ENCODE assay signal across 16 mouse cellular contexts in genomic region chr11:5005528-5005927, GRCm38 (mm10). TPM values are rescaled to one million over a fixed set of nuclear protein-coding genes. Genes with fewer than 3 reads are reported as not detected.
"Had no signal": no experiment of that assay in that cellular context is flagged by ENCODE, and none has a peak within 500 bp of the region (broad histone marks: within the 10 kb centered on the region; RNA-seq: fewer than 3 reads in every experiment).

No protein-coding gene starts in this region.

- H3K27me3 ChIP-seq: hindbrain, embryonic 15.5 days; limb, embryonic 13.5 days; stomach, embryonic 15.5 days had no signal

- H3K27ac ChIP-seq: hindbrain, embryonic 15.5 days; kidney, postnatal 0 days; limb, embryonic 10.5 days; limb, embryonic 13.5 days; stomach, embryonic 15.5 days had no signal

- H3K9ac ChIP-seq: hindbrain, embryonic 15.5 days; limb, embryonic 13.5 days; lung, embryonic 14.5 days; stomach, embryonic 15.5 days had no signal

- H3K4me2 ChIP-seq: hindbrain, embryonic 15.5 days; limb, embryonic 13.5 days; lung, embryonic 14.5 days; midbrain, embryonic 11.5 days; stomach, embryonic 15.5 days had no signal

- ATAC-seq: lung, postnatal 0 days had no signal

- DNase-seq: kidney, adult 2 months; kidney, postnatal 36 days; lung, embryonic 14.5 days; lung, postnatal 36 days; midbrain, embryonic 14.5 days; thymus, adult 18-20 months; thymus, postnatal 14 days; thymus, postnatal 4 days had no signal

- H3K4me3 ChIP-seq: hindbrain, embryonic 15.5 days; limb, embryonic 10.5 days; limb, embryonic 13.5 days; stomach, embryonic 15.5 days had no signal

- H3K36me3 ChIP-seq: stomach, embryonic 15.5 days had no signal

- H3K9me3 ChIP-seq: hindbrain, embryonic 15.5 days; limb, embryonic 10.5 days; limb, embryonic 13.5 days; stomach, embryonic 15.5 days had no signal

- H3K4me1 ChIP-seq: hindbrain, embryonic 15.5 days; limb, embryonic 10.5 days had no signal

RNA-seq across cellular contexts. Expression of gene Nefh, which starts 57.7 kb away (rescaled TPM):
- polyA plus RNA-seq: liver, adult 2 months had no signal
